Mouse (Mus musculus): Measurements from ENCODE around the gene Snx21. TPM values are rescaled to one million over a fixed set of nuclear protein-coding genes. Genes with fewer than 3 reads are reported as not detected.

Gene Snx21
- total RNA-seq, 1 experiment, result 7.0 TPM

DNA sequence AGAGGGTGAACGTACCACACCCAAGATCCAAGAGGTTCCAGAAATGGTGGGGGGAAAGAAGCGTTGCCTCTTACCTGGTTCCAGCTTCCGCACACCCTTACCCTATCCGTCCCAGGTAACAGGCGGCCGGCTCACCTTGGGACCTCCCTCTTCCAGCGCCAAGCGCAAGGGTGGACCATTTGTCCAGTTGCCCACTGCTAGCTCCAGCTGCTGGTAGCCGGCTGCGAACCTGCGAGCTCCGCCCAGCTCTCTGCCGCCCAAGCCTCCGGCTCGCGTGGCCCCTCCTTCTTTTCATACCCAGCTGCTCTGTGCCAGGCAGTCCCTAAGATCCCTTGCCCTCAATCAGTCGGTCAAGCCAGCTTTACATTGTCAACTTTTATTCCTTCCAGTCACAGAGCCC lies 8.8 kb upstream of the Snx21 start:
- Histone ChIP-seq H3K4me1 (ENCODE audit: control insufficient read depth in 2 of 2, insufficient read depth in 2 of 2, low read length in 2 of 2, poor library complexity in 1 of 2) (peaks cover 0 to 13% of the 10 kb centered on the region in 2 experiments; a peak in 2 of 4 replicates), H3K9me3 (ENCODE audit: control insufficient read depth, insufficient read depth, low read depth, low read length) (no peaks in the 10 kb centered on the region), H3K9ac (ENCODE audit: insufficient read depth, low read depth, low read length, poor library complexity, severe bottlenecking) (no peak overlapping the region), H3K36me3 (ENCODE audit: control insufficient read depth, insufficient read depth, low read length, poor library complexity, severe bottlenecking) (peaks cover 12% of the 10 kb centered on the region), H3K27ac (ENCODE audit: insufficient read depth, low read depth, low read length, poor library complexity, severe bottlenecking) (no peak overlapping the region), H3K4me3 (ENCODE audit: insufficient read depth in 1 of 2, low read depth in 1 of 2, low read length in 2 of 2, poor library complexity in 1 of 2, severe bottlenecking in 1 of 2) (peak overlapping the region; percentile 11 to 40; a peak in 2 of 4 replicates)
- TF ChIP-seq ZC3H11A (IDR thresholded peaks at IDR 0.05; ENCODE audit: borderline replicate concordance, low read depth, low read length), result no peak
- TF ChIP-seq ZNF384 (IDR thresholded peaks at IDR 0.05; ENCODE audit: low read depth, low read length), result no peak
- TF ChIP-seq CHD2 (IDR thresholded peaks at IDR 0.05; ENCODE audit: low read depth, low read length), result no peak
- no peak for TF ChIP-seq MAFK (IDR thresholded peaks at IDR 0.05; ENCODE audit: insufficient read depth, low read depth, low read length)
- no peak for TF ChIP-seq HCFC1 (IDR thresholded peaks at IDR 0.05; ENCODE audit: borderline replicate concordance, insufficient read depth, low read length)
- in situ Hi-C loops (cut with MboI; ENCODE audit: low sequenced_read_pairs in 2 of 2, unreplicated experiment in 2 of 2), result no loop called here
- no peak for DNase-seq (ENCODE audit: low read depth, low spot score)

DNA sequence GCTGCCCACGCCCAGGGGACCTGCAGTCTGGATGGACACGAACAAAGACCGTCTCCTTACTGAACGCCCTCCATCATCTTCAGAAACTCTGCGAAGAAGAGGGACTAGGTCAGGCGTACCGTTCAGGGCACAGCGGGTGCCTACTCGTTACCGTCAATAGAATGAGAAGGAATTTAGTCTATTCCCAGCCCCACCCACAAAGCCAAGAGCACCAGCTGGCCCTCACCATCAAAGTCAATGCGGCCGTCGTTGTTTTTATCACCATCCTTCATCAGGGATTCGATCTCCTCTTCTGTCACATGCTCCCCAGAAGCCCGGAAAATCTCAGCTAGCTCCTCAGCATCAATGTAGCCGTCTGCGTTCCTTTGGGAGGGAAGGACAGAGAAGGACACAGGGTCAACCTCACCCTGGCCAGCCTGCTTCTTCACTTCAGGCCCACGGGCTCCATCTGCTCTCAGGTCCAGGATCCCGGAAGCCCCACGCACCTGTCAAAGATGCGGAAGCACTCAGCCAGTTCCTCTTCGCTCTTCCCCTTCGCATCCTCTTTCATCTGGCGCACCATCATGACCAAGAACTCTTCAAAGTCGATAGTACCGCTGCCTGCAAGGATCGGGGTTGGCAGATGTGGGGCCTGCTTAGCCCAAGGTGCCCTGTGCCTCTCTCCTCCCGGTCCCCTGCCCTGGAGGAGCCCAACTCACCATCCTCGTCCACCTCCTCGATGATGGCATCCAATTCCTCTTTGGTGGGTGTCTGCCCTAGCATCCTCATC lies 8.2 kb upstream of the Snx21 start:
- TF ChIP-seq HCFC1 (IDR thresholded peaks at IDR 0.05; ENCODE audit: borderline replicate concordance, insufficient read depth, low read length), result no peak
- TF ChIP-seq CHD2 (IDR thresholded peaks at IDR 0.05; ENCODE audit: low read depth, low read length), result no peak
- TF ChIP-seq ZNF384 (IDR thresholded peaks at IDR 0.05; ENCODE audit: low read depth, low read length), result no peak
- TF ChIP-seq ZC3H11A (IDR thresholded peaks at IDR 0.05; ENCODE audit: borderline replicate concordance, low read depth, low read length), result no peak
- no peak for TF ChIP-seq MAFK (IDR thresholded peaks at IDR 0.05; ENCODE audit: insufficient read depth, low read depth, low read length)
- H3K9me3 ChIP-seq (ENCODE audit: control insufficient read depth, insufficient read depth, low read depth, low read length), result no peaks in the 10 kb centered on the region
- H3K4me3 ChIP-seq (ENCODE audit: insufficient read depth in 1 of 2, low read depth in 1 of 2, low read length in 2 of 2, poor library complexity in 1 of 2, severe bottlenecking in 1 of 2), result peak overlapping the region in 1 of 2 experiments; percentile 40; a peak in 1 of 4 replicates
- peaks cover 6% of the 10 kb centered on the region for H3K36me3 ChIP-seq (ENCODE audit: control insufficient read depth, insufficient read depth, low read length, poor library complexity, severe bottlenecking)
- in situ Hi-C loops (cut with MboI; ENCODE audit: low sequenced_read_pairs in 2 of 2, unreplicated experiment in 2 of 2), result no loop called here
- H3K9ac ChIP-seq (ENCODE audit: insufficient read depth, low read depth, low read length, poor library complexity, severe bottlenecking), result no peak overlapping the region
- H3K4me1 ChIP-seq (ENCODE audit: control insufficient read depth in 2 of 2, insufficient read depth in 2 of 2, low read length in 2 of 2, poor library complexity in 1 of 2), result peaks cover 0 to 10% of the 10 kb centered on the region in 2 experiments; a peak in 2 of 4 replicates
- no peak overlapping the region for H3K27ac ChIP-seq (ENCODE audit: insufficient read depth, low read depth, low read length, poor library complexity, severe bottlenecking)
- DNase-seq (ENCODE audit: low read depth, low spot score), result no peak

DNA sequence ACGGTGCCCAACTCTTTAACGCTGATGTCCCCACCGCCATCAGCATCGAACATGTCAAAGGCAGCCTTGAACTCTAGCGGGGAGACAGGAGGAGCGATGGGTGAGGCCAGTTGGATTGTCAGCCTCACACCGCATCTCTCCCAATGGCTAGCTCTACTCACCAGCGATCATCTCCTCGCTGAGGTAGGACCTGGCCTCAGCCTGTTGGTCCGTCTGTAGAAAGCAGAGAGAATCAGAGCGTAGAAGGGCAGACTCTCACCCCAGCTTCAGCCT lies 7.7 kb upstream of the Snx21 start:
- Histone ChIP-seq H3K36me3 (ENCODE audit: control insufficient read depth, insufficient read depth, low read length, poor library complexity, severe bottlenecking) (peaks cover 3% of the 10 kb centered on the region), H3K27ac (ENCODE audit: insufficient read depth, low read depth, low read length, poor library complexity, severe bottlenecking) (no peak overlapping the region), H3K4me1 (ENCODE audit: control insufficient read depth in 2 of 2, insufficient read depth in 2 of 2, low read length in 2 of 2, poor library complexity in 1 of 2) (peaks cover 0 to 10% of the 10 kb centered on the region in 2 experiments; a peak in 2 of 4 replicates), H3K4me3 (ENCODE audit: insufficient read depth in 1 of 2, low read depth in 1 of 2, low read length in 2 of 2, poor library complexity in 1 of 2, severe bottlenecking in 1 of 2) (no peak overlapping the region), H3K9ac (ENCODE audit: insufficient read depth, low read depth, low read length, poor library complexity, severe bottlenecking) (no peak overlapping the region), H3K9me3 (ENCODE audit: control insufficient read depth, insufficient read depth, low read depth, low read length) (no peaks in the 10 kb centered on the region)
- DNase-seq (ENCODE audit: low read depth, low spot score), result no peak
- TF ChIP-seq CHD2 (IDR thresholded peaks at IDR 0.05; ENCODE audit: low read depth, low read length), result no peak
- TF ChIP-seq ZNF384 (IDR thresholded peaks at IDR 0.05; ENCODE audit: low read depth, low read length), result no peak
- no peak for TF ChIP-seq MAFK (IDR thresholded peaks at IDR 0.05; ENCODE audit: insufficient read depth, low read depth, low read length)
- TF ChIP-seq HCFC1 (IDR thresholded peaks at IDR 0.05; ENCODE audit: borderline replicate concordance, insufficient read depth, low read length), result no peak
- in situ Hi-C loops (cut with MboI; ENCODE audit: low sequenced_read_pairs in 2 of 2, unreplicated experiment in 2 of 2), result no loop called here

DNA sequence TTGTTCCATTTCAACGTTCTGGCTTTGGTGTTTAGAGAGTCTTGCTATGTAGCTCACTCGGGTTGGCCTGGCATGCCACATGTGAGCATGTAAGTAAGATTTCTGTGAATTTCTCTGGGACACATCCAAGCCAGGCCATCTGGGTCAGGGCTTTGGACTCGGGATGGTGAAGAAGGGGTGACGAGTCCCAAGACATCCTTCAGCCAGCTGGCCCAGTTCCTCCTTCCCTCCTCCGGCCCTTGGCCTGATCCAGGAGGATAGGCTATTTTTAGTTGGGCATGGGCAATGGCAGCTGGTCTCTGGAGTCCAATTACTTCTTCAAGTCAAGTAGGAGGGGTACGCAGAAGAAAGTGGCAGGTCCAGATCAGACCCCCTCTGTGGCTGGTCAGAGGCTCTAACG lies 6.8 kb upstream of the Snx21 start:
- no peak overlapping the region for H3K27ac ChIP-seq (ENCODE audit: insufficient read depth, low read depth, low read length, poor library complexity, severe bottlenecking)
- H3K9me3 ChIP-seq (ENCODE audit: control insufficient read depth, insufficient read depth, low read depth, low read length), result no peaks in the 10 kb centered on the region
- TF ChIP-seq MAFK (IDR thresholded peaks at IDR 0.05; ENCODE audit: insufficient read depth, low read depth, low read length) (no peak), ZNF384 (IDR thresholded peaks at IDR 0.05; ENCODE audit: low read depth, low read length) (no peak), HCFC1 (IDR thresholded peaks at IDR 0.05; ENCODE audit: borderline replicate concordance, insufficient read depth, low read length) (no peak), ZC3H11A (IDR thresholded peaks at IDR 0.05; ENCODE audit: borderline replicate concordance, low read depth, low read length) (no peak), CHD2 (IDR thresholded peaks at IDR 0.05; ENCODE audit: low read depth, low read length) (no peak)
- no peak overlapping the region for H3K4me3 ChIP-seq (ENCODE audit: insufficient read depth in 1 of 2, low read depth in 1 of 2, low read length in 2 of 2, poor library complexity in 1 of 2, severe bottlenecking in 1 of 2)
- peaks cover 0 to 10% of the 10 kb centered on the region in 2 experiments; a peak in 2 of 4 replicates for H3K4me1 ChIP-seq (ENCODE audit: control insufficient read depth in 2 of 2, insufficient read depth in 2 of 2, low read length in 2 of 2, poor library complexity in 1 of 2)
- no peak for DNase-seq (ENCODE audit: low read depth, low spot score)
- in situ Hi-C loops (cut with MboI; ENCODE audit: low sequenced_read_pairs in 2 of 2, unreplicated experiment in 2 of 2), result no loop called here
- H3K36me3 ChIP-seq (ENCODE audit: control insufficient read depth, insufficient read depth, low read length, poor library complexity, severe bottlenecking), result no peaks in the 10 kb centered on the region
- H3K9ac ChIP-seq (ENCODE audit: insufficient read depth, low read depth, low read length, poor library complexity, severe bottlenecking), result no peak overlapping the region
